Mouse (Mus musculus): ENCODE data around the gene Esr2. TPM values are rescaled to one million over a fixed set of nuclear protein-coding genes. Genes with fewer than 3 reads are reported as not detected.
"Not testable (repeated sequence)": the region's sequence is repeated elsewhere in the genome, so short reads cannot be mapped to it uniquely, and the experiment has no call there.

Esr2 gene
- polyA plus RNA-seq (2012; rRNA removed), result 0.22 and 0.25 TPM in 2 replicates

DNA sequence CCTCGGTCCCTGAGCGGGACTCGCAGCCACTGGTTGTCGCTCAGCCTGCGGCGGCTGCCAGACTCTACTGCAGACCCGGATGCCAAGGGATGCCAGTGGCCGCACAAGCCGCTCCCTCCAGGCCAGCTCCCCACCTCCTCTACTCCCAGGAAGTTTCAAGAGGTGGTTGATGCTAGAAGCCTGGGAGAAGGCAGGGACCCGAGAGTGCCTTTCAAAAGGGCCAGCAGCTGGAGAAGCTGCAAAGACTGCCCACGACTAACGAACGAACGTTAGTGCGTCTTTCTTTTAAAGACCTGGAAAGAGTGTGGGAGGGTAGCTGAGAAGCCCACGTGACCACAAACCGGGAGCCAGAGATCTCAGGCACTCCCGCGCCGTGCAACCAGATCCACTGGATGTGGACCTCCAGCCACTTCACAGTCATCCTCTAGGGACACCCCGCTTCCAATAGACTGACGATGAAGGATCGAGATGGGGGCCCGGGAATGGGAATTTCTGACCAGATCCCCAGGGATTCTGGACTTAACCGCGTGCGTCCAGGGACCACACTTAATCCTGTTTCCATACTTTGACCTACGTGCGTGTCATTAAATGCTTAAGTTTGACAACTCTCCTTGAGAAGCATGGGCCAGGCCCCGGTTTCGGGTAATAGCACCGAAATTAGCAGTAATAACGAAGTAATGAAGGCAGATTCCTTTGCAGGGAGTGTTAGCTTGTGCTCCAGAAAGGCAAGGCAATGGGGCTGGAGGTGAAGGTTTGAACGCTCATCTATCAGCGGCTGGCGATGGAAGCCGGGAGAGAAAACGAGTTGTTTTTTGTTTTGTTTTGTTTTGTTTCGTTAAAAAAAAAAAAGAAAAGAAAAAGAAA, at the start of gene Esr2:
Esr2 (minus strand) TSS at position 260 of the 864 bp plus-strand sequence.
- no peak for DNase-seq (ENCODE audit: extremely low spot score in 1 of 2, low spot score in 1 of 2)

DNA sequence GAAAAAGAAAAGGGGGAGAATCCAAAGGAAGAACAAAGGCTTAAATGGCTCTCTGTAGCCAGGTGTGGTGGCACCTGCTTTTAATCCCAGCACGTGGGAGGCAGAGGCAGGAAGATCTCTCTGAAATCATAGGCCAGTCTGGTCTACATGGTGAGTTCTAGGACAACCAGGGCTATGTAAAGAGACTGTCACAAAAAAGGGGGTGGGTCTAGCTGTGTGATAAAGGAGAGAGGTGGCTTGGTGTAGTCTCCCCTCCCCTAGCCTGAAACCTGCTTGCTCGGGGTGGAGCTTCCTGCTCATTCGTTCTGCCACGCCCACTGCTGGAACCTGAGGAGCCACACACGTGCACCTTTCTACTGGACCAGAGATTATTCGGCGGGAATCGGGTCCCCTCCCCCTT, 45.0 kb upstream of the Esr2 start:
- not testable (repeated sequence) for DNase-seq (ENCODE audit: extremely low spot score in 1 of 2, low spot score in 1 of 2)

DNA sequence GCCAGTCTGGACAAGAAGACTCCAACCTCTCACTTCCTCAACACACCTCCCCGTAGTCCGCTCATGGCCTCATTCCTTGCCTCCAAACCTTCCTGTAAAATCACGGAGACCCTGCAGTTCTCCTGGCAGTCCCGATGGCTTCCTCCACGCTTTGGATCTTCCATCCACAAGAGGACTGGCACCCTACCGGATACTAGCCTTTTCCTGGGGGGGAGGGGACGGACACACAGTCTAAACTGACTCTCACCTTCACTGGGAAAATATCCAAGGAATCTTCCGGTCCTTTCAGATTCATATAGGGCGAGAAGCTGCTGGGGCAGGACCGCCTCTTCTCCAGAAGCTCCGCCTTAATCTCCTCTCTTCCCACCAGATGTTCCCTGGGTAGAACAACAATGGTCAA, 39.7 kb upstream of the Esr2 start:
- no peak for DNase-seq (ENCODE audit: extremely low spot score in 1 of 2, low spot score in 1 of 2)

DNA sequence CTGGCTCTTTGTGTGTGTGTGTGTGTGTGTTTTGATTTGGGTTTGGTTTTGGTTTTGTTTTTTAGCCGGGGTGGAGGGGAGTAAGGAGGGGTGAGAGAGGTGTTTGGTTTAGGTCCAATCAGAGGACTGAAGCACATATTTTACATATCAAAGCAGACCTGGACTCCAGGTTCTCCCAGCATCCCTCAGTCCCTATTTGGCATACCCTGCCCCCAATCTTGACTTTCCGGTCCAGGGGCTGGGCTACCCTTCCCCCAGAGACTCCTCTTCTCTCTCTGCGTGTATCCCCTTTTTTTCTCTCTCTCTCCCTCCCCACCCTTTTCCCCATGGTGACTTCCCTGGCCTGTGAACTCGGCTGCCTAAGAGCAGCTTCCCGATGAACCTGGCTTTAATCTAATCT, 38.1 kb upstream of the Esr2 start:
- DNase-seq (ENCODE audit: extremely low spot score in 1 of 2, low spot score in 1 of 2), result no peak

DNA sequence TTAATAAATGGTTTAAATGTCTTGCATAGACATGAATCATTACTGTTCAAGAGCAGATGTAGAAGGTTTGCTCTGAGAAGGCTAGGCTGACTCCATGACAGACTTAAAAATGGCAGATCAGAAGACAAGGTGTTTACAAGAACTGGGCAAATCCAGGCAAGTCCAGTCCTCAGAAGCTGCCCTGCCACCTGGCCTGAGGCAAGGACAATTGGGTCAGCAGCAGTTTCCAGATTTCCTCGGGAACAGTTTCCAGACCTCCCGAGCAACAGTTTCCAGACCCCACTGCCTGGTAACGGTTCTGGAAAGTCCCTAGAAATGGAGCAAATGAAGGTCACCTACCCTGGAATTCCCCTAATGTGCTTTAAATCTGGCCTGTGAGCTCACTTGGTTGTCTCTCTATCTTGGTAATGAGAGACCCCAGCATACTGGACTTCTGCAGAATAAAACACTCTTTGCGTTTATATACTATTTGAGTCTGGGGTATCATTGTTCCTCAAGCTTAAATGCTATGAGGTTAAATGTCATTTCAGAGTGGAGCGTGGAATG, 32.4 kb upstream of the Esr2 start:
- DNase-seq (ENCODE audit: extremely low spot score in 1 of 2, low spot score in 1 of 2), result no peak

DNA sequence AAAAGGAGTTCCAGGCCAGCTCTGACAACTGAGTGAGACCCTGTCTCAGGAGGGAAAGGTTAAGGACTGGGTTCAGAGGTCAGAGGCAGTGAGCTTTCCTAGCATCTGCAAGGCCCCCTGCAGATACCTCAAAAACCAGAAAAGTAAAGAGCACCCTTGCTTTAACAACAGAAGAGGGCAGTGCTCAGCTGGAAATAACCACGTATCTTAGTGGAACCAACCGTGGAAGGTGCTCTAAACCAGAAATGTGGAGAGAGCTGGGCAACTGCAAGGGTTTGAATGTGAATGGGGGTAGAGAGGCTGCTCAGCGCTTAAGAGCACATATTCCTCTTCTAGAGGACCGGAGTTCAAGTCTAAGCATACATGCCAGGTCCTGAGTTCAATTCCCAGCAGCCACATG, 23.3 kb upstream of the Esr2 start:
- no peak for DNase-seq (ENCODE audit: extremely low spot score in 1 of 2, low spot score in 1 of 2)

DNA sequence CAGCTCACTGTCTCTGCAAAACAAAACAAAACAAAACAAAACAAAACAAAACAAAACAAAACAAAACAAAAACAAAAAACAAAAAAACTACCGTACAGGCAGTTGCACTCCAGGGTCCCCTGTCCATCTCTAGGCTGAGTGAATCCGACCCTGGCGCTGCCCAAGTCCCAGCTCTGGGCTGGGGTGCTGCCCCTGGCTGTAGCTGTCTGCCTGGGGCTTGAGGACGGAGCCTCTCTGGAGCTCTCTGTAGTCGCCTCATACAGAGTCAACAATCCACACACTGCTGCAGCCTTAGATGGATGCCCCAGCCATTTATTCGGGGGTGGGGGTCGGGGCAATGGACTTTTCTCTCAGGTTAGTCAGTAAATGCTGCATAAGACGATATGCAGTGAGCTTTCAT, 20.0 kb upstream of the Esr2 start:
- no peak for DNase-seq (ENCODE audit: extremely low spot score in 1 of 2, low spot score in 1 of 2)

DNA sequence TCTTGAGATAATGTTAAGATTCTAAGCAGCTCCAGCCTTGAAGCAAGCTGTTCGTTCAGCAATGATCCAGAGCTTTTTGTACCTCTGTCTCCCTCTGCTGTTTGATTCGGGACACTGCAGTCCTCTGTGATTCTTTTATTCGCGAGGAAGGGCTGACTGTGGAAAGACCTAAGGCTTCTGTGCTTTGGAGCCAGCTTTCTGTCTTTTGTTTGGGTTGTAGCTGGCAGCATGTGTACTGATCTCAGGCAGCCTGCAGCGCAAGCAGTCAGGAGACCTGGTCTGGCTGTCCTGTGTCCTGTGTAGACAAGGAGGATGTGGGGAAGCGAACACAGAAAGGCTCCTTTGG, 19.6 kb upstream of the Esr2 start:
- peak; percentile 67 to 93 for DNase-seq (ENCODE audit: extremely low spot score in 1 of 2, low spot score in 1 of 2)

DNA sequence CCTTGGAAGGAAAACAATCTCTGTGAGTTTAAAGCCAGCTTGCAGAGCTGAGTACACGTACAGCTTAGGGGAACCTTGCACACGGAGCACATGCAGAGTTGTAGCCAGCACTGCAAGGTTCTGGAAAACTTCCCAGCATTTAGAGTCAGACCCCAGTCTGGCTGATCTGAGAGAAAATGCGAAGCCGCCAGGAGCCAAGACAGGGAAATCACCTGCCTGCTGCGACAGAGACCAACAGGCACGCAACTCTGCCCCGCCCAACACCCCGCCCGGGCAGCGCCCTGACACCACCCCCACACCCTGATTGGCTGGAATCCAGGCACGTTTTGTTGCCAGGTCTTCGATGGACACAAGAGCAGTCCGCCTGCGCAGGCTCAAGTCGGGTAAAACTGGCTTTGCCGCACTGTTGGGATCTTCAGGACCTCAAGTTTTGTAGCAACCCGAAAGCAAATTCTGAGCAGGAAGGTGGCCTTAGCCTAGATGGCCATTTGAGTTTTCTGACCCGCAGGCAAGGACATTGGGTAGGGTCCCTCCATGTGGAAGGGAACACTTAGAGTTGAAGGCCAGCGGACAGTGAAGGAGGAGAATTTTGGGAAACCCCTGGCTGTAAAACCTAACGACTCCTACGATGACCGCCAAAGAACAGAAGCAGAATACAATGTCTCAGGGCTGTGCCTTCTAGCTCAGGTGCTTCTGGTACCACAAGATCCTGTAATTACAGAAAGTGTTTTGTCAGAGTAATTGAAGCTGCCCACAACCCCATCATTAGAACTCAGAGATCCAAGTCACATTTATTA, 19.1 kb upstream of the Esr2 start:
- DNase-seq (ENCODE audit: extremely low spot score in 1 of 2, low spot score in 1 of 2), result peak; percentile 14 to 56

DNA sequence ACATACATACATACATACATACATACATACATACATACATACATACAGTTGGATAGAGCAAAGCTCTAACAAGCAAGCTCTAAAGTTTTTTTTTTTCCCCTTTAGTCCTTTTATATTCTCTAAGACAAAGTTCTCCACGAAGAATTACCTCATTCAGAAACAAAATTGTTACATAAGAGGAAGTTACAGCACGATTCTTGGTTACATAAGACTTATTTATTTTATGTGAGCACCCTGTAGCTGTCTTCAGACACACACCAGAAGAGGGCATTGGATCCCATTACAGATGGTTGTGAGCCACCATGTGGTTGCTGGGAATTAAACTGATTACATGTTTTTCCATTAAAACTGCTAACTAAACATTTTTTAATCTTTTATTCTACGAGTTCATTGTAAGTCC, 17.5 kb upstream of the Esr2 start:
- peak in 1 of 2 experiments; percentile 16 for DNase-seq (ENCODE audit: extremely low spot score in 1 of 2, low spot score in 1 of 2)

DNA sequence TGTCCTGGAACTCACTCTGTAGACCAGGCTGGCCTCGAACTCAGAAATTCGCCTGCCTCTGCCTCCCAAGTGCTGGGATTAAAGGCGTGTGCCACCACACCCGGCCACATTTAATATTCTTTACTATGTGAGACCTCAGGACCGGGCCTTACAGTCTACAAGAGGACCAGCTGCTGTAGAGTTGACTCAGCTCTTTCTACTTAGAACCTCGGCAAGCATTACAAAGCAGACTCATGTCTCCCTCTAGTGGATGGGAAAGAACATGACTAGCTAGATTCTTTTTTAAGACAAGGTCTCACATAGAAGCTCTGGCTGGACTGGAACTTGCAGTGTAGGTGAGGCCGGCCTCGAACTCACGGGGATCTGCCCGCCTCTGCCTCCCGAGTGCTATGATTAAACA, 13.9 kb upstream of the Esr2 start:
- DNase-seq (ENCODE audit: extremely low spot score in 1 of 2, low spot score in 1 of 2), result peak in 1 of 2 experiments; percentile 69

DNA sequence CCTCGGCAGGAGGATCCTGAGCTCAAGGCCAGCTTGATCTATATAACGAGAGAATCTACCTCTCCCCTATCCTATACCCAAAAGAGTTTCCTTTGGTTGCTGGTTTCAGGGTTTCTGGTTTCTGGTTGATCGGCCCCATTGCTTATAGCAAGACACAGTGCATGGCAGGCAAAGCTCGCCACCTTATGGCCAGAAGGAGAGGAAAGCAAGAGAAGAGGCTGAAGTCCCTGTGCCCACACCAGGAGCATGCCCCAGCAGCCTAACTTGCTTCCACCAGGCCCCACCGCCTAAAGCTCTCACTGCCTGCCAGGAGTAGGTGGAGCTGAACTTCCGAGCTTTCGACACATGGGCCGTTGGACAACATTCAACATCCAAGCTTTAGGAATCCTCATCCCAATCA, 10.8 kb upstream of the Esr2 start:
- peak; percentile 14 to 71 for DNase-seq (ENCODE audit: extremely low spot score in 1 of 2, low spot score in 1 of 2)

DNA sequence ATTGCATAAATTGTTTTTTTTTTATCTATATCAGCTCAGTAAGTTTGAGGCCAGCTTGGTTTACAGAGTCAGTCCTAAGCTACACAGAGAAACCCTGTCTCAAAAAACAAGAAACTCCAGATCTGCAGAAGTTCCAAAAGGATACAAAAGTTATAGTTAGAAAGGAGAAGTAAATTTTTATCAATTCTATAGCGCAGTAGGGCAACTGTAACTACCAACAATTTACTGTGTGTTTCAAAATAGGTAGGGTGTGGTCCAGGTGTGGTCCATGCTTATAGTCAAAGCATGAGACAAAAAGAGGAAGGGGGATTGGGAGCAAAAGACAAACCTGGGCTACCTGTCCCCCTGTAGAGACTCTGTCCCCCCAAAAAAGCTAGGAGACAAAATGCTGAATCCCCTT, 9.4 kb upstream of the Esr2 start:
- no peak for DNase-seq (ENCODE audit: extremely low spot score in 1 of 2, low spot score in 1 of 2)

DNA sequence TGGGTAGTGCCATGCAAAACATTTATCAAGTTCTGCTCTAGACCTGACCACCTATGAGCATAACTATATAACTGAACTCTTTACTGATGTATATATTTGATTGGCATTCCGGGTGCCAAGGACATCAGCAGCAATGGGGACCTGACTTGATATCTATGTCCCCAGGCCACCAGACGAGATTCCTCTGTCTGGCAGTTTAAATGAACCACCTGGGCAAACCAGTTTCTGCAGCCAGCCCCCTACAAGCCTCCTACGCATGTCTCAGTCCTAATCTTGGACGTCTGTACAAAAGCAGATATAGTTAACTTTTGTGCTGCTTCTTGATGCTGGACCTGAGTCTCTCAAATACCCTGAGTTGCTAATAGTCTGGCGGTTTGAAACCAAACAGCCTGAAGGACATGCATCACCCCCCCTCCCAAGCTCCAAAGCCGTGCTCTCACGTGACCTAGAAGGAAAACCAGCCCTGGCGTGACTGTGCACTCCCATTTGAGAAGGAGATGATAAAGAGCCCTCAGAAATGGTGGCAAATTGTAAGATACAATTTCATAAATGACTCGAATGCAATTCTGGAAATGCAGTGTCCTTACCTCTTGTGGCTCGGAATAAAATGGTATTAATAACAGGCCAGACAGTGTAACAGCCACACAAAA, 8.2 kb upstream of the Esr2 start:
- no peak for DNase-seq (ENCODE audit: extremely low spot score in 1 of 2, low spot score in 1 of 2)

DNA sequence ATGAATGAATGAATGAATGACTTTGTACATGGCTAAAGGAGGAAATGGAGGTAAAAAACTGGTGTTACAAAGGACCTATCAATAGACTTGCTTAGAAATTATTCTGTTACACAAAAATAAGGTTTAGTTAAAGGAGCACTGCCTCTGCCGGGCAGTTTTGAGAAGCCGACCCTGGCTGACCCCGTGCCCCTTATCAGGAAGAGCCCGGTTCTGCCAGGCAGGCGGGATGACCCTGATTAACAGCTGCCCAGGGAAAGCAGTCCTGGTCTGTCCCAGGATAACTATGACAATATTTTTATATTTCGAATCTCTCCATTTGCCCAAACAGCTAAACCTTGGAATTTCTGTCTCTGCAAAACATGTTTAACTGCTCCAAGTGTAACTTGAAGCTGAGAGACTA, 7.2 kb upstream of the Esr2 start:
- DNase-seq (ENCODE audit: extremely low spot score in 1 of 2, low spot score in 1 of 2), result no peak

DNA sequence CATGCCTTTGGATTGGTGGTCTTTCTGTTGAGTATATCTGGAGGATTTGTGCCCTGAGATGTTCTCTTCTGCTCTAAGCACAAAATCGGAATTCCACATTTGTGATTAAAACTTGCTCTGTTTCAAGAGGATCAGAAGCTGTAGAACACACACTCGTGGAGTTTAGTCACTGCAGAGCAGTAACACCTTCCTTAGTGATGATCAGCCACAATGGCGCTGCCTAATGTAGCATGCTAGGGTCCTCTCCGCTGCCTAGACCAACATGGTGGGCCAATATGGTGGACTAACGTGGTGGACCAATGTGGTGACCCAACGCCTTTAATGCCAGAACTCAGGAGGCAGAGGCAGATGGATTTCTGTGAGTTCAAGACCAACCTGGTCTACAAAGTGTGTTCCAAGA, 5.8 kb upstream of the Esr2 start:
- DNase-seq (ENCODE audit: extremely low spot score in 1 of 2, low spot score in 1 of 2), result no peak

DNA sequence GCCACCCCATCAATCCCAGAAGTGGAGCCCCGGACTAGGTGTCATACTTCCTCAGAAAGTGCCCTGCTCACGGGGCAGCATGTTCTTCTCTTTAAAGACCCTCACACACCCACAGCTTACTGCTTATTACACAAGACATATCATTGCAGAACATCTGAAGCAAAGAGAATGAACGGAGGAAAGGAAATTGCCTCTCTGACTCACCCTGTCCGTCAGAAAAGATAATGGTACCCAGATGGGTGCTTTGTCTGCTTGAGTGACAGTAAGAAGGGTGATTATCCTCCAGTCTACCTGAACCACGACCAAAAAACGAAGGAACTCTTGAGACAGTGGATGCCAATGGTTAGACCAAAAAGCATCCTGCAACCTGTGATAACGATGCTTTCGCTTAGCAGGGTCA, 4.4 kb upstream of the Esr2 start:
- DNase-seq (ENCODE audit: extremely low spot score in 1 of 2, low spot score in 1 of 2), result no peak

DNA sequence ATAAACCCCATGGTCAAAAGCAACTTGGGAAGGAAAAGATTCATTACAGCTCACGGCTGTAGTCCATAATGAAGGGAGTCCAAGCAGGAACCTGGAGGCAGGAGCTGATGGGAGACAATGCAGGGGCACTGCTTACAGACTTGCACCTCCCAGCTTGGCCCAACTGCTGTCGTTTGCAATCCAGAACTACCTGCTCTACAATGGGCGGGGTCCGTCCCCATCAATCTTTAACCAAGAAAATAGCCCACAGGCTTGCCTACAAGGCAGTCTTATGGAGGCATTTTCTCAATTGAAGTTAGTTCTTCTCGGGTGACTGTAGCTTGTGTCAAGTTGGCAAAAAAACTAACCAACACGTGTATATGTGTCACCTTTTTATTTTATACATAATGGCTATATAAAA, 3.4 kb upstream of the Esr2 start:
- no peak for DNase-seq (ENCODE audit: extremely low spot score in 1 of 2, low spot score in 1 of 2)

DNA sequence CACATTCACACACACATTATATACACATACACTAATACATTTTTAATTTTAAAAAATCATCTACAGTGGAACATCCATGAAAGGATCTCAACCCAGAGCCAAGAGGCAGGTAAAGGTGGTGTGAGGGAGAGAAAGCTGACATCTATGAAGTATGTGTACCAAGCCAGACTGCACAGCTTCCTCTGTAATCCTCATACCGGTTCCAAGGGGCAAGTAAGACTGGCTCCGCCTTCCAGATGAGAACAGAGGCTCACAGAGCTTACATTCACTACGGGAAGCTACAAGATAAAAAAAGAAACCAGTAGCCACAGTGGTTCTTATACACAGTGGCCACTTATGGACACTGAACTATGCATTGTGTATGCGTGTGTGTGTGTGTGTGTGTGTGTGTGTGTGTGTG, 2.5 kb upstream of the Esr2 start:
- no peak for DNase-seq (ENCODE audit: extremely low spot score in 1 of 2, low spot score in 1 of 2)

DNA sequence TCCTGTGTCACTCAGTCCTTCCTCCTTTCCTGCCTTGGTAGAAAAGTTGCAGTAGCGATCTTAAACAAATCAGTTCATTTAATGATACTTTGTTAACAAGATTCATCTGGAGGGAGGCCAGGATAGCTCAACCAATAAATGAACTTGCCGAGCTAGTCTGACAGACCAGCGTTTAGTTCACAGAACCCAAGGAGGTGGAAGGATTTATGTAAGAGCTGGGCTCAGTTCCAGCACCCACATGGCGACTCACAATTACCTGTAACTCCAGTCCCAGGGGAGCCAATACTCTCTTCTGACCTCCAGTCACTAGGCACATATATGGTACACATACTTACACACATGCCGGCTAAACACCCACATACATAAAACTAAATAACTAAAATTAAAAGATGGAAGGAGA, 2.0 kb upstream of the Esr2 start:
- no peak for DNase-seq (ENCODE audit: extremely low spot score in 1 of 2, low spot score in 1 of 2)

DNA sequence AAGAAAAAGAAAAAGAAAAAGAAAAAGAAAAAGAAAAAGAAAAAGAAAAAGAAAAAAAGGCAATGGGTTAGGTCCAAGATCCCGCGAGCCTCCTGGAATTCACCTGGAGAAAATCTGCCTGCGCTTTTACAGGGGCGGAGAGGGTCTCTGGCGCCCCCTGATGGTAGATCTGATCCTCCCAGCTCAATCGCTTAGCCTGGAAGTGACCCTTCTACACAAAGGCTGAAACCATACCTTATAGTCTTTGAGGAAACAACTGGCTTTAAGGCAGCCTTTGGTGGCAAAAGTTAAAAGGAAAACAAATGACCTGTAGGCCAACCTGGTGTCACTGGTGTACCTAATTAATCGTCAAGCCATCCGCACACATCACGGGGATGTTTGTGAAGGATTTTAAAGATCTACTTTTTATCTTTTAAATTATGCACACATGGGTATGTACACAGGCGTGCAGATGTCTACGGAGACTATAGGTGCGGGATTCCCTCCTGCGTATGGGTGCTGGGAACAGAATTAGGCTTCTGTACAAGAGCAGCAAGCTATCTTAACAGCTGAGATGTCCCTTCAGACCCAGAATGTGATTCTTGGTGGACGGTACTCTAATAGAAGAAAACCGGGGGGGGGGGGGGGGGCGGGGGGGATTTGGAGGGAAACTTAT, 932 bp upstream of the Esr2 start:
- peak in 1 of 2 experiments; percentile 75 for DNase-seq (ENCODE audit: extremely low spot score in 1 of 2, low spot score in 1 of 2)

Measured in frontal cortex, adult 2 months (tissue).